Mouse (Mus musculus): ENCODE results near the gene Cyp2c67. TPM values are rescaled to one million over a fixed set of nuclear protein-coding genes. Genes with fewer than 3 reads are reported as not detected.
"Not testable (repeated sequence)": the region's sequence is repeated elsewhere in the genome, so short reads cannot be mapped to it uniquely, and the experiment has no call there.

Gene Cyp2c67
- not detected in 2 replicates for polyA plus RNA-seq (2012; rRNA removed)

DNA sequence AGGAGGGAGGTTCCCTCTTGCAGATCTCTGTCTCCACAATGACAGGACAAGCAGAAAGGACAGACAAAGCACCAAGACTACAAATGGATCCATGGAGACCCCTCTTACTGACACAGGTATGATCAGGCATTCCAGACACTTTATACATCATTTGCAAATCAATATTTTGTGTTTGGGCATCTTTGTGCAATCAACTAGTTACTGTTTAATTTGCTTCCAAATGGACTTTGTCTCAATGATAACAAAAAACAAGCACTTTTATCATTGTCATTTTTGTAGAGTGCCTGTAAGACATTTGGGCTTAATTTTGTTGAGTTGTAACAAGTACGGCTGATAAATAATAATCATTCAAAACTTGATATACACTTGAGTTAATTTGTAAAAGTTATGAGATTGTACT, at the start of gene Cyp2c67:
TSS of gene Cyp2c67 (minus strand) at position 114 of the 400 bp plus-strand sequence.
- no peak for DNase-seq (ENCODE audit: low spot score)

DNA sequence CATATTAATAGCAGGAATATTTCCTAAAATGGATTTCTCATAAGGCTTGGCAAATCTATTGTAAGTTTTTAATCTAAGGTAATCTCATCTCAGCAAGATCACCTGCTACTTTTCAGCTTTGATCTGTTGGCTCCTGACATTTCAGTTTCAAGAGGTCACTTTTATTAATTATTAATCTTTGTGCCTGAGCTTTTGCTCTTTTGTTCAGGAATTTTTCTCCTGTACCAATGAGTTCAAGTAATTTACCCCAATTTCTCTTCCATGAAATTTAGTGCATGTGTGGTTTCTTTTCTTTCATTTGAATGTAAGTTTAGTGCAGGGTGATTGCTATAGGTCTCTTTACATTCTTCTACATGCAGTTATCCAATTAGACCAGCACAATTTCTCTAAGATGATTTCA, 16.8 kb upstream of the Cyp2c67 start:
- DNase-seq (ENCODE audit: low spot score), result not testable (repeated sequence)

DNA sequence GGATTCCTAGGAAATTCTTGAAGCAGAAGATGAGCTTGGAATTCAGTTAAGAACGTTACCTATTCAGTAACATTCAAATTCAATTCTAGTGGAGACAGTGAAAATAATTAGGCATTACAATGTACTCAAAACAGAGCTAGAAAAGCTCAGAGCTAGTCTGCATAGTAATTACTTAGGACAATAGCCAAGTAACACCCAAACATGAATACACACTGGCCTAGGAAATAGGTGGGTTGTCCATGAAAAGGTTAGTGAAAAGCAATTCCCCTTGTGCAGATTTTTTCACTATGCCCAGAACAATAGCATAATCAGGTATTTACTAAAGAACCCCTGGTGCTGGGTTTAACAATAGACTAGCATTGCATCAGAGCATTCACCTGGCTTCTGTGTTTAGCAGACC, 3.5 kb upstream of the Cyp2c67 start:
- no peak for DNase-seq (ENCODE audit: low spot score)

DNA sequence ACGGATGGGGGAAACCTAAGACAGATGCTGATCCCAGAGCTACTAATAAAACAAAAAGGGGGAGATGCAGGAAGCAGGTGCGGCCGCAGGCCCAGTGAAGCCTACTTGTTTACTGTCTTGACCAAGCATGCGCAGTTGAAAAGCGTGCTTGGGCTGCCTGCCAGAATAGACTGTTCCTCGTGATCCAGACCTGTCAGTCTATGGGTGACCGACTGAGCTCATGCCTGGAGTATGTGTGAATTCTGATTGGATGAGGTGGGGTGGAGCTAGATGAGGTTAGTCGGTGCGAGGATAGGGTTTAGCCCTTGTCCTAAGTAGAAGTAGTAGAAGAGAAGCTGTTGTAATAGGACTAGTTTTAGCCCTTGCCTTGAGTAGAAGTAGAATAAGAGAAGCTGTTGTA, 1.3 kb downstream of the Cyp2c67 start:
- DNase-seq (ENCODE audit: low spot score), result no peak

GRCm38 (mm10) chr19:39644551-39644950, 4.3 kb downstream of the Cyp2c67 start:
- DNase-seq (ENCODE audit: low spot score), result not testable (repeated sequence)

Other genes starting within 250 kb of the Cyp2c67 start
- gene Cyp2c38, start 186.0 kb downstream of the Cyp2c67 start, polyA plus RNA-seq (2012; rRNA removed), result not detected in 2 replicates
- not detected in 2 replicates for gene Cyp2c39, start 138.2 kb downstream of the Cyp2c67 start, polyA plus RNA-seq (2012; rRNA removed)
- not detected in 2 replicates for gene Cyp2c68, start 92.0 kb upstream of the Cyp2c67 start, polyA plus RNA-seq (2012; rRNA removed)
- not detected in 2 replicates for gene Cyp2c40, start 163.8 kb upstream of the Cyp2c67 start, polyA plus RNA-seq (2012; rRNA removed)
- not detected in 2 replicates for gene Cyp2c69, start 237.7 kb upstream of the Cyp2c67 start, polyA plus RNA-seq (2012; rRNA removed)

Measured in urinary bladder, adult 2 months (tissue).